Mouse (Mus musculus): ENCODE measurements around the gene 6430548M08Rik.

- TF ChIP-seq CTCF (IDR thresholded peaks at IDR 0.05; ENCODE audit: low read depth) = no peak
- TF ChIP-seq EP300 (optimal IDR thresholded peaks at IDR 0.05) = no peak
These were observed 37.2 kb downstream of the 6430548M08Rik start for GRCm38 (mm10) chr8:120151151-120151550.
